Mouse (Mus musculus): Measurements from ENCODE around the gene Tcf7l1.

Gene Tcf7l1

DNA sequence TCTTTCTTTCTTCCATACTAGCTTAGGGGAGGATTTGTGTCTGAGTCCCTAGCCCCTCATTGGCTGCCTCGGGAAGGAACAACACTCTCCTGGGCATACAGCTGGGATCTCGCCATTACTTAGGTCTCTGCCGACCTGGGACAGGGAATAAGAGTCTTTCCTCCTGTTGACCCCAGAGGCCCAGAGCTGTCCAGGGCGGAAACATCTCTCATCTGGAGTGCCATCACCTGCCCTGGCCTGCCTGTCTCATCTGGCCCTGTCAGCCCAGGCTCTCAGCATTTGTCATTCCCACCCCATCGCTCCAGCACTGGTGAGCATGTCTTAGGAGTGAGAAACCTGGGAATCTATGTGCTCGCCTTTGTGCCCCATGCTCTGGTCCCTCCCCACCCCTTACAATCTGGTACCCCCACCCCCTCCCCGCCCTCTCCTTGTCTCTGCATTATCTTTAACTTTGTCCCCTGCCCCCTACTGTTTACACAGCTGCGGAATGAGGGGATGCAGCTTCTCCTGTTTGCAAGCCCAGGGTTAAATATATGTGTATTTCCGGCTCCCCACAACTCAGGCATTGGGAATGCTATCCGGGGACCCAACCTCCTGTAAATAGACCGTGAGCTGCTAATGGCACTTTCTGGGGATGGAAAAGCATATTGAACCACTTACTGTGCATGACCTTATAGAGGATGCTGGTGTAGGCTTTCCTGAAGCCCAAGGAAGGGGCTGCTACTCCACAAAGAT is 92.3 kb downstream of the Tcf7l1 start:
- DNase-seq = no peak

DNA sequence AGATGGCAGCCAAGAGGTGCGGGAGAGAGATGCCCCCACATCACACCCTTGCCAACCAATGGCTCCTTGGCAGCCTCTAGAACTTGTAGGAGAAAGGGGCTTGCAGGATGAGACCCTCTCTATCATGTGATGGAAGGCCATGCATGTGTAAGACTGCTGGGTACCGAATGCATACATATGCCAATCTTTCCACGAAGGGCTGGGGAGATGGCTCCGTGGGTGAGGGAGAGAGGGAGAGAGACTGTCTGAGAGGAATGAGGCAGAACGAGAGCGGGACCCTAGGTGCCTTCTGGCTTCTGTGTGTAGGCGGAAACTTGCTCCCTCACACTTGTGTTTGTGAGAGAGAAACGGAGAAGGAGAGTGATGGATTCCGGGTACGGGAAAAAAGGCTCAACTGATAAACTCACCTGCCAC is 94.3 kb downstream of the Tcf7l1 start:
- no peak for DNase-seq

DNA sequence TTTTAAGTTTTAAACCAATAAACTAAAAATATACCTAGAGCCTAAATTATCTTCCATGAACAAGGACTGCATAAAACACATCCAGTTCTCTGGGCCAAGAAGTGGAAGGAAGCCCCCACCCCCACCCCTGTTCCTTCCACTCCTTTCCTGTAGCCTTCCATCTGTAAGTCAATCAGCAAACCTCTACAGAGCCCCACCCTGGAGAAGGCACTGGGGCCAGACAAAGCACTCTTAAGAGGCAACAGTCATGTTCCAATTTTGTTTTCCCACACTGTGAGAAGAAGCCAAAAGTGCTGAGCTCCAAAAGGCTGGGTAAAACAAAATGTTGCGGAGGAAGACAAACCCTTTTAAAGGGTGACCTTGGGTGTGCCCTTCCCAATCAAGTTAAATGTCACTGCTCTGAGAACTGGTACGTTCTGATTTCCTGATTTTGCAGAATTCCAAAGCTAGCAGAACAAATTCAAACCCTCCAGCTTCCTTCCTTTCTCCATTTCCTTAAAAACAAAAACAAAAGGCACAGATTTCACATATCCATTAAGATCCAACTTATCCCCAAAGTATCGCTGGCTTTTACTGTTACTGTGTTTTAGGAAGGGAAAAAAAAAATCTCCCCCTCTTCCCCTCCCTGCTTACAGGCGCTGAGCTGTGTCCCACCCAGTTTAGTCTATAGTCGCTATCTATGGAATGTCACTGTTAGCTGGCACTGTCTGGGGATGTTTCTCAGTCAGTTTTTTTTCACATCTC is 94.8 kb downstream of the Tcf7l1 start:
- peak in 1 of 2 experiments; percentile 59 for DNase-seq

GRCm38 (mm10) chr6:72692469-72692868 is 96.6 kb downstream of the Tcf7l1 start:
- no peak for DNase-seq

- no peak for DNase-seq
Measured at GRCm38 (mm10) chr6:72691549-72691948, 97.5 kb downstream of the Tcf7l1 start.

- DNase-seq = peak; percentile 63 to 76
Measured at GRCm38 (mm10) chr6:72690595-72690994, 98.5 kb downstream of the Tcf7l1 start.

- no peak for DNase-seq
Measured at GRCm38 (mm10) chr6:72690001-72690400, 99.1 kb downstream of the Tcf7l1 start.

DNA sequence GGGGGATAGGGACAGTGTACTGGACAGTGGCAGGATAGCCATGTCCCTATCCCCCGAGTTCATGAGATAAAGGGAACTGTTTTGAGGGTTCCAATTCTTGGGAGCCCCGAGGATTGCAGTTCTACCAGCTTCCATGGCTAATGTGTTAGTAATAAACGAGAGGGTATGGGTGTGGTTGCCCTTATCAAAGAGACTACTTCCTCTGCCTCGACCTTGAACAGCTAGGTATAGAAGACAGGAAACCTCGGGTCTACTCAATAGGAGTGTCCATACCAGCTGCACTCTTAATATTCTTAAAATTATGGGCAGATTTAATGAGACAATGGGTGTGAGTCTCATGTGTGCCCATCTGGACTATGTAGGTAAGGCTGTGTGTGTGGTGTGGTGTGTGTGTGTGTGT is 100.0 kb downstream of the Tcf7l1 start:
- no peak for DNase-seq

DNA sequence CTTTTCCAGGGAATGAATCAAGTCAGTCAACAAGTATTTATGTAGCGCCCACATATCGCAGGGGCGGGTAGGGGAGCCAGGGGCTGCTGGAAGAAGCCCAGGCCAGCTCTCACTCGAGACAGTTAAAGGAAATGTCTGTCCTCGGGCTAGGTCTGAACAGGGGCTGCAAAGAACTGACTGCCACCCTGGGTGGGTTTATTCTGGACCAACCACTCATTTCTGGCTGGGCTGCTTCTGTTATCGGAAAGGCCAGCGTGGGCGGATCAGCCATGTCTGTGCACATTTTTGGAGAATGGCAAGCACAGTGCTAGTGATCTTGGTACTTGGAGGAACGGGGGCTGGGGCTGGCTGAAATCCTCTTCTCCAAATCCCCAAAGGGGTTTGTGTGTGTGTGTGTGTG is 103.9 kb downstream of the Tcf7l1 start:
- no peak for DNase-seq

- no peak for DNase-seq
Measured at GRCm38 (mm10) chr6:72684260-72684805, 104.7 kb downstream of the Tcf7l1 start.

GRCm38 (mm10) chr6:72682238-72682637 is 106.8 kb downstream of the Tcf7l1 start:
- no peak for DNase-seq

DNA sequence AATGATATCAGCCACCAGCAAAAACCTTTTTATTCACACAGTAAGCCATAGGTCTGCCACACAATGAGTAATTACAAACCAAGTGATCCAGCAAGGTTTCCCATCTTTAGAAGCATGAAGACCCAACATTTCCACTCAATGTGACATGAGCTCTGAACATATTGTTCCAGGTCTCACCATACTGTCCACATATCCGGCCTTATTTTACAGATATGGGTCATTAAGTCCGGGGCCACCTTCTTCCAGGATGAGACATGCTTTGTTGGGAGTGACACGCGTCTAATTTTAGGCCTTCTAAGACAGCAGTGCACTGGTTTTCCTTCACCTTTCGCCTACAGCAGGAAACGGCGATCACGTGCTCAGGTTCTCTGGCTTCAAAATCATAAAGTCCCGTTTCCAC is 108.1 kb downstream of the Tcf7l1 start:
- DNase-seq = no peak

GRCm38 (mm10) chr6:72678631-72679030 is 110.4 kb downstream of the Tcf7l1 start:
- peak; percentile 74 to 77 for DNase-seq

DNA sequence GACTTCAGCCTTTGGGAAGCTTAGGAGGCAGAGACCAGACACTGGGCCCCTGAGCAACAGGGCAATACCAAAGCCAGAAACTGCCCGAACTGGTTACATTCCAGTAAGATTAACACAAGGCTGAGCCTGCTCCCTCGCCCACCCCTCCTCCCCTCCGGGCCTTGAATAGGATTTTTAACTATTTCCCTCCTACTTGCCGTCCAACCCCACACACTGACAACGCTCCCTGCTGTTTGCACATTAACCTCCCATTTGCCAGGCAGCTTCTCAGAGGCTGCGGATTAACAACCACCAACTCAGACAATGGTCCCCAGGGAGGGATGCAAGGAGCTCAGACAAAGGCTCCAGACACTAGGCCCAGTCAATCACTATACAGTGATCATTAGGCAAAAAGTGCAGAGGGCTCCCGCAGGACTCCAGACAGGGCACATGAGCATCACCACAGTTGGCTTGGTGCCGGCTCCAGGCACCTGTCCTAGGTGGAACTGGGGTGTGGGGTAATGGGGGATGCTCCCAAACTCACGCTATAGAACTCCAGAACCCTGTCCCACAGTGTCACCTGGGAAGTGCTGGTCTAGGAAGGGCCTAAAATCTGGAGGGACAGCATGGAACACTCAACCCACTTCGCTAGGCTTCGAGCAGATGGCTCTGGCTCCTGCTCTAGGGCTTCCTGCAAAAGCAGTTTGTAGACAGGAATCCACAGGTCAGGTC is 111.4 kb downstream of the Tcf7l1 start:
- peak in 1 of 2 experiments; percentile 56 for DNase-seq

GRCm38 (mm10) chr6:72677079-72677478 is 112.0 kb downstream of the Tcf7l1 start:
- DNase-seq = no peak

- DNase-seq = no peak
Measured at GRCm38 (mm10) chr6:72676376-72676775, 112.7 kb downstream of the Tcf7l1 start.

DNA sequence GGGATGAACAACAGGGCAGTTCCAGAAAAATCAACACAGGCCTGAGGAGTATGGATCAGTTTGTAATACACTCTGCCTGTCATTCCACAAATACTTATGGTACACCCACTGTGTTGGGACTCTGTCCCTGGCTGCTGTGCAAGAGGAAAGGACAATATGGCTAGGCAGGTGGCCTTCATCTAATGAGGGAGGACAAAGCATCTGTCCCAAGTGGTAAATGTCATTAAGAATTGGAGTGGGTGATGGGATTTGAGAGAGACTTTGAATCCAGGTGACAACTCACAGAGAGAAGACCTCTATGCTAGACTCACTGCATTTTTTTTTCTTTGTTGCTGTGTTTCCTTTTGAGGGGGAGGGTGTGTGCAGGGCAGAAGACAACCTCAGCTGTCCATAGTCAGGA is 115.3 kb downstream of the Tcf7l1 start:
- DNase-seq = no peak

- DNase-seq = peak in 1 of 2 experiments; percentile 78
Measured at GRCm38 (mm10) chr6:72671129-72671528, 117.9 kb downstream of the Tcf7l1 start.

DNA sequence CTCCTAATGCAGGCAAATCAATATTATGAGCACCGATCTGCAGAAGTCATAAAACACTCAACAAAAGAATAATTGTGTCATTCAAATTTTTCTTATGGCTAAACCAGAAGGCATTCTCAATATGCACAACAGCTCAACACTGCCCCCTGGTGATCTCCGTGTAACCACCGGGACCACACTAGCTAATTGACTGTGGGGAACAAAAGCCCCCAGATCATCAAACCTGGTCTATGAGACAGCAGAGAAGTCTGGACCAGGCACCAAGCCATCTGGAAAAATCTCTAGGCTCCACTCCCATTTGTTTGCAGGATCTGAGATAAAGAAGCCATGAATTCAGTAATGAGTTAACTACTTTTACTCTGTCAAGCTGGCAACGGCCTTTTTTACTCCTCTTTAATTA is 122.0 kb downstream of the Tcf7l1 start:
- peak; percentile 71 to 89 for DNase-seq

GRCm38 (mm10) chr6:72664290-72664689 is 124.8 kb downstream of the Tcf7l1 start:
- DNase-seq = peak in 1 of 2 experiments; percentile 32

DNA sequence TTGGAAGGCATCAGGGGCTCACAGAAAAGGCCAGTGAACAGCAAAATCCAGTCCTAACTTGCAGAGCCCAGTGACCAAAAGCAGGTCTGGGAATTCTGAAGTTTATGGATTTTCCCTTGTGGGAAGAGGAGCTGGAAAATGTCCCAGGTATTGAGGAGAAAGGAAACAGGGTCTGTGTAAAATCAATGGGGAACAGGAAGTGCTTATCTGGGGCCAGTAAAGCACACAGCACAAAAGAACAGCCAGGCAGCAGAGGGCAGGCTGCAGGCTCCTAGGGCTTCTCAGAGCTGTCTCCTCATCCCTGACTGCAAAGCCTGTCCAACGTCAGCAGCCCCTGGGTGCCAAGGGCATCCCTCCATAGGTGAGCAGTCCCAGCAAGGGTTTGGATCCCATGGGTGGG is 126.1 kb downstream of the Tcf7l1 start:
- peak in 1 of 2 experiments; percentile 62 for DNase-seq

DNA sequence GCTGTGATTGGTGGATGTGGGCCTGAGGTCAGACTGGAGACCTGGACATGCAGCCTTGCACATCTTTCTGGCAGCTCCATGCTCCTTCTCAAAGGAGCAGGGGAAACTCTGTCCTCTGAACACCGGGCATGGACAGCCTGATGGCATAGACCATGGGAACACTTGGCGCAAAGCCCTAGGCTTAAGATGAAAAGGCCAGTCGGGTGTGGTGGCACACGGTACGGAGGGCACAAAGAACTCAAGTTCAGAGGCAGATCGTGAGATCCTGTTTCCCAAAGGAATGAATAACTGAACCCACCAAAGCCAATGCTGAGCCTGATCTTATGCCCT is 128.7 kb downstream of the Tcf7l1 start:
- DNase-seq = peak; percentile 47 to 69

DNA sequence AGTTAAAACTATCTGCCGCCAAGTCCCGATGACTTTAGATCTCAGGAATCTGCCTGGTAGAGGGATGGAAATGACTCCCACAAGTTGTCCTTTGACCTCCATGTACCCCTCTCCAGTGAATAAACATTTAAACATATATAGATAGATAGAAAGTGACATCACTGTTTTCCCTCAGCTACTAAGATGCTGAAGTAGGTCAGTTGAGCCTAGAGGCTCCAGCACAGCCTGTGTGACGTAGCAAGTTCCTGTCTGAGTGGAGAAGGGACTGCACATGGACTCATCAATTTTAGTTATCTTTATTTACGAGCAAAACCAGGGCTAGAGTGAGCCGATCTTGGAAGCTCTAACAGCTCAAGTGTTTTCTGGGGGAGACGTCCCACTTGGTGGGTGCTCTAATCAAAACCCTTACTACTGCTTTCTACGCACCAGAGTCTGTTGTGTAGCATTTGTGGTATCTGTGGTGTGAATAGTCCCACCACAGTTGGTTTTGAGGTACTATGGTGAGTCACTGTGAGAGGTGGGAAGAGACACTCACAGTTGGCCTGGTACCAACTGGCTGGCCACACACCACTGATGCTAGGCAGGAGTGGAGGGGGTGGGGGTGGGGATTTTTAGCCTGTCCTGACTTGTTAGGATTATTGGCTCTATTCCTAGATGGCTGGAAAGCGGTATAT is 129.2 kb downstream of the Tcf7l1 start:
- peak in 1 of 2 experiments; percentile 38 for DNase-seq

Data from kidney, postnatal 25 days (tissue).